Mouse (Mus musculus): ENCODE data around the gene Klra3. TPM values are rescaled to one million over a fixed set of nuclear protein-coding genes. Genes with fewer than 3 reads are reported as not detected.
"Not testable (repeated sequence)": the region's sequence is repeated elsewhere in the genome, so short reads cannot be mapped to it uniquely, and the experiment has no call there.

Klra3 gene
- not detected in 2 replicates for polyA plus RNA-seq (2016; fragmentation: Nextera tagmentation; extraction: Ambion mirVana)

DNA sequence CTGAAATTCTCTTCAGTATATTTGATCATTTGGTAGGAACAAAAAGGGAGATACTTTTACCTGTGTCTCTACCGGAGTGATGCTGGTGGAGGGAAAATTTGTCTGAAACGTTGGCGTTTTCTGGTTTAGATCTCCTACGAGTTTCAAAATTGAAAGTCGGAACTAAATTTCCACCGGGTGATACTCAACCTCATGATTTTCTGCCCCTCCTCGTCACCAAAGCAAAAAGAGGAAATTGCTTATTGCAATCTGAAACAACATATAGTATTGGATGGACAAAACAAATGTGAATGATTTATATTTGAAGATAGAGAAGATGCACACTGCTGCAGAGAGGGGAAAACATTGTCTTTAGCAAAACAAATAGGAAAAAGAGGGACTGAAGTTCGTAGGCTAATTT lies at the start of gene Klra3:
TSS of gene Klra3 (minus strand) at position 164 of the 400 bp plus-strand sequence.
- WGBS, result 88% methylated on average over 8 of the region's 8 CpGs
- no peak for ATAC-seq (ENCODE audit: low FRiP score)
- H3K4me2 ChIP-seq, result no peak within 1 kb of the TSS
- H3K4me3 ChIP-seq (replicated peaks), result no peak within 1 kb of the TSS
- H3K27me3 ChIP-seq, result no peaks in the 10 kb centered on the region
- H3K36me3 ChIP-seq (replicated peaks), result no peaks in the 10 kb centered on the region
- no peaks in the 10 kb centered on the region for H3K9me3 ChIP-seq
- H3K9ac ChIP-seq, result no peak within 1 kb of the TSS
- H3K27ac ChIP-seq, result no peak within 1 kb of the TSS
- no peaks in the 10 kb centered on the region for H3K4me1 ChIP-seq

DNA sequence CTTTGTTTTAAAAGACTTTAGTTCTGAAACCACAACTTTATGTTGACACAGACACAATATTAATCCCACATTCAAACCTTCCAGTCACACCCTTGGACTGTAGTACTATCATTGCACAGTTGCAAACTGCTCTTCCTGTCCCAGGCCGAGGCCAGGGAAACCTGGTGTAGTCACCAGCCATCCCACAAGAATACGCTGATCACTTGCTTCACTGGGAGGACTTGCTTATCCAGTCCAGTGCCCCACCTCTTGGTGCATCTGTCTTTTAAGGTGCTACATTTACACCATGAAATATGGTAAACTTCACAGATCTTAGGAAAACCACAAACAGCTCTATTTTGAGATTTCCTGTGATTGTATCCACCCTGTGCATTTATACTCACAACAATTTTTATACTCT lies 49.4 kb upstream of the Klra3 start, which contains the start of gene Klra1:
TSS of gene Klra1 (minus strand) at position 125 of the 400 bp plus-strand sequence.
- no peak within 1 kb of the TSS for H3K4me2 ChIP-seq
- ATAC-seq (ENCODE audit: low FRiP score), result no peak
- no peaks in the 10 kb centered on the region for H3K4me1 ChIP-seq
- H3K9me3 ChIP-seq, result no peaks in the 10 kb centered on the region
- H3K4me3 ChIP-seq (replicated peaks), result no peak within 1 kb of the TSS
- H3K27me3 ChIP-seq, result no peaks in the 10 kb centered on the region
- no peak within 1 kb of the TSS for H3K9ac ChIP-seq
- H3K36me3 ChIP-seq (replicated peaks), result no peaks in the 10 kb centered on the region
- 85% methylated on average over 2 of the region's 2 CpGs for WGBS
- H3K27ac ChIP-seq, result no peak within 1 kb of the TSS

DNA sequence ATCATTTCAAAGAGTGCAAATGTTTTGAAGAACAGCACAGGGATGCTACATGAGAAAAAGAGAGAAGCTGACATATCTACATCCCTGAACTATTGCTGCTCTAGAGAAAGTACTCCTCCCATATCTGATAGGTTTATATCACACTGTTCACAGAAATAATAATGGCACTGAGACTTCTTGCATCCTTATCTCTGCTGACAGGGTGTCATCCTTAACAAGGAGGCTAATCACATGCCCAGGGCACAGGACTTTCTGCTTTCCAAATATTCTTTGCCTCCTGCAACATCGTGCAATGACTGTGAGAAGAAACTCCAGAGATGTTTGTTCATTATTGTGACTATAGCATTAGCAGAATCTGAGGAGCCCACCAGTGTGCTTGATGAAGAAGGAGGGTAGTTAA lies 48.4 kb upstream of the Klra3 start:
- 72% methylated on average over 1 of the region's 1 CpGs for WGBS
- Histone ChIP-seq H3K4me2 (no peak overlapping the region), H3K4me1 (no peaks in the 10 kb centered on the region), H3K9ac (no peak overlapping the region), H3K27ac (no peak overlapping the region), H3K9me3 (no peaks in the 10 kb centered on the region), H3K4me3 (replicated peaks) (no peak overlapping the region), H3K36me3 (replicated peaks) (no peaks in the 10 kb centered on the region), H3K27me3 (no peaks in the 10 kb centered on the region)
- ATAC-seq (ENCODE audit: low FRiP score), result no peak

DNA sequence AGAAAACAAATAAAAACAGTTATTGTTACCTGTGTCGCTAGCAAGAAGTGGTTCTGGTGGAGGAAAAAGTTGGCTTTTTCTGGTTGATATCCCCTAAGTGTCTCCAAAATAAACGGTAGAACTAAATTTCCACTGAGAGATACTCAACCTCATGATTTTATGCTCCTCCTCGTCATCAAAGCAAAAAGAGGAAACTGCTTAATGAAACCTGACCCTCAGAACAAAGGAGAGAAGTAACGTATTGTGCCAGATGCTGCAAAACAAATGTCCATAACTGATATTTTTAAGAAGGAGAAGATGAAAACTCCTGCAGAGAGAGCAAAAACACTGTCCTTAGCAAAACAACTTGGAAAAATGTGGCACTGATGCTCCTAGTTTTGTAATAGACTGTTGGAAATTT lies 45.0 kb upstream of the Klra3 start:
- Histone ChIP-seq H3K9ac (no peak overlapping the region), H3K36me3 (replicated peaks) (no peaks in the 10 kb centered on the region), H3K27me3 (no peaks in the 10 kb centered on the region), H3K27ac (no peak overlapping the region), H3K4me1 (no peaks in the 10 kb centered on the region), H3K9me3 (0 out of 2 replicates have a peak, but pooled peaks cover 6% of the 10 kb centered on the region), H3K4me2 (no peak overlapping the region), H3K4me3 (replicated peaks) (no peak overlapping the region)
- no peak for ATAC-seq (ENCODE audit: low FRiP score)
- WGBS, result 70% methylated on average over 4 of the region's 4 CpGs

DNA sequence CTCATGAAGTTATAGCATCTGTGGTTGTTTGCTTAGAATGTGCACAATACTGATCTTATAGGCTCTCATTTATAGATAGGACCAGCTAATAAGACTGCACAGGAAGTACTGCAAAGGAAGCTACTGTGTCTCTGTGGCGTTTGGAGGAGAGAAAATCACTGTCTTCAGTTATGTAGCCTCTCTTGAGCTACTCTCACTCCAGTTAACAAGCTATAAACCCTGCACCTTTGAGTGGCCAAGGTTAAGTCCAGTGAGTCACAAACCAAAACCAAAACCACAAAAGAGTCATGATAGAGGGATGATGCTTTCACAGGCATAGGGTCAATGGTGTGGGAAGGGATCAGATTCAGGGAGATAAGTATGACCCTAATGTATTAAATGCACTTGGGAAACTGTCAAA lies 8.0 kb upstream of the Klra3 start:
- not testable (repeated sequence) for ATAC-seq (ENCODE audit: low FRiP score); H3K27ac ChIP-seq; H3K4me3 ChIP-seq (replicated peaks); H3K4me2 ChIP-seq; H3K4me1 ChIP-seq; H3K9me3 ChIP-seq; H3K27me3 ChIP-seq; H3K36me3 ChIP-seq (replicated peaks); H3K9ac ChIP-seq
- WGBS, result 52% methylated on average over 1 of the region's 1 CpGs

DNA sequence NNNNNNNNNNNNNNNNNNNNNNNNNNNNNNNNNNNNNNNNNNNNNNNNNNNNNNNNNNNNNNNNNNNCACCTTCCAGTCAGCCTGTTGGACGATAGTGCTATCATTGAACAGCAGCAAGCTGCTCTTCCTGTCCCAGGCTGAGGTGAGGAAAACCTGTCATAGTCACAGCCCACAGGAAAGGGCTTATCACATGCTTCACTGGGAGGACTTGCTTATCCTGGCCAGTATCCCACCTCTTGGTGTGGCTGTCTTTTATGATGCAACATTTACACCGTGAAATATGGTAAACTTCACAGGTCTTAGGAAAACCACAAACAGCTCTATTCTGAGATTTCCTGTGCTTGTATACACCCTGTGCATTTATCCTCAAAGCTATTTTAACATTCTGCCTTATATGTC lies 4.6 kb upstream of the Klra3 start:
- not testable (repeated sequence) for H3K27me3 ChIP-seq; H3K27ac ChIP-seq; H3K9ac ChIP-seq; H3K4me1 ChIP-seq; H3K4me3 ChIP-seq (replicated peaks); ATAC-seq (ENCODE audit: low FRiP score); H3K36me3 ChIP-seq (replicated peaks); H3K4me2 ChIP-seq; H3K9me3 ChIP-seq
- 87% methylated on average over 2 of the region's 2 CpGs for WGBS

DNA sequence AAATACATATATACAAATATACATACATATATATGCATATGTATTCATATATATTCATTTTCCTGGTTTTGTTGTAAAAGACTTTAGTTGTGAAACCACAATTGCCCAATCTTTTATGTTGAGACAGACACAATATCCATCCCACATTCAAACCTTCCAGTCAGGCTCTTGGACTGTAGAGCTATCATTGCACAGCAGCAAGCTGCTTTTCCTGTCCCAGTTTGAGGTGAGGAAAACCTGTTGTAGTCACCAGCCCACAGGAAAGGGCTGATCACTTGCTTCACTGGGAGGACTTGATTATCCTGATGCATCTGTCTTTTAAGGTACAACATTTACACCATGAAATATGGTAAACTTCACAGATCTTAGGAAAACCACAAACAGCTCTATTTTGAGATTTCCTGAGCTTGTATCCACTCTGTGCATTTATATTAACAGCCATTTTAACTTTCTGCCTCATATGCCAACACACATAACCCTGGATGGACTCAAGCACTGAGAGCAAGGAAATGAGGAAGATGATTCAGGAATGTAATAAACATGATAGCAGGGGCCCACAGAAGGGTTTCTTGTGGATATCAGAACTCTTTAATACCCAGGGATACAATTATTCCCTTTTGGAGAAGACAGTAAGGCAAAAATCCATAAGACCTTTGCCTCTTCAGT lies 49.3 kb downstream of the Klra3 start:
- Histone ChIP-seq H3K4me1 (no peaks in the 10 kb centered on the region), H3K27me3 (no peaks in the 10 kb centered on the region), H3K9me3 (no peaks in the 10 kb centered on the region), H3K27ac (no peak overlapping the region), H3K4me3 (replicated peaks) (no peak overlapping the region), H3K36me3 (replicated peaks) (no peaks in the 10 kb centered on the region), H3K4me2 (no peak overlapping the region), H3K9ac (no peak overlapping the region)
- ATAC-seq (ENCODE audit: low FRiP score), result no peak

DNA sequence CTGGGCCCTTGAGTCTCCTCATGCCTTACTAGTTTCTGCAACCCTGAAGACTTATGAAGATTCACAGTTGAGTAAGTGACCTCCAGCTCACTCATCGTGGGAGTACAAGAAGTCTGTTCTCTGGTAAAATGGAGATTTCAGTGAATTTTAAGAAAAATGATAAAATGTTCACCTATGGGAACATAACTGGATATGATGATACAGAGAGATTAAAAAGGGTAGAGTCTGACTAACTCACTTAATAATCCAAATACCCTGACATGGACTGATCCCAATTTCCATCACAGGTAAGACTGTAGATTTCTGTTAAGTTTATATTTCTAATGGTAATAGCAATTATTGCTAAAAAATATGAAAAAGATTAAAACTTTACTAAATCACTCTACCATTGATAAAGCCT lies 55.5 kb downstream of the Klra3 start, which contains the start of gene Klra10:
TSS of gene Klra10 (minus strand) at position 101 of the 400 bp plus-strand sequence.
- not testable (repeated sequence) for H3K4me2 ChIP-seq; H3K4me3 ChIP-seq (replicated peaks); H3K27me3 ChIP-seq; H3K27ac ChIP-seq; H3K4me1 ChIP-seq; ATAC-seq (ENCODE audit: low FRiP score); H3K9me3 ChIP-seq; H3K36me3 ChIP-seq (replicated peaks); H3K9ac ChIP-seq
- 81% methylated on average over 1 of the region's 1 CpGs for WGBS

Other genes starting within 250 kb of the Klra3 start
- not detected in 2 replicates for gene Klra8, start 207.7 kb downstream of the Klra3 start, polyA plus RNA-seq (2016; fragmentation: Nextera tagmentation; extraction: Ambion mirVana)
- gene Klra9, start 144.5 kb downstream of the Klra3 start, polyA plus RNA-seq (2016; fragmentation: Nextera tagmentation; extraction: Ambion mirVana), result not detected in 2 replicates
- not detected in 2 replicates for gene Klra7, start 104.3 kb downstream of the Klra3 start, polyA plus RNA-seq (2016; fragmentation: Nextera tagmentation; extraction: Ambion mirVana)
- gene Klra10, start 55.6 kb downstream of the Klra3 start, polyA plus RNA-seq (2016; fragmentation: Nextera tagmentation; extraction: Ambion mirVana), result not detected in 2 replicates
- not detected in 2 replicates for gene Klra1, start 49.3 kb upstream of the Klra3 start, polyA plus RNA-seq (2016; fragmentation: Nextera tagmentation; extraction: Ambion mirVana)

All from forebrain, embryonic 12.5 days (tissue).